Mouse (Mus musculus): ENCODE data around the gene Nostrin.

Gene Nostrin

GRCm38 (mm10) chr2:69135661-69136576, at the start of gene Nostrin:
Gene Nostrin (plus strand): TSS chr2:69135800.
- peak; percentile 81 for DNase-seq (ENCODE audit: low spot score)

DNA sequence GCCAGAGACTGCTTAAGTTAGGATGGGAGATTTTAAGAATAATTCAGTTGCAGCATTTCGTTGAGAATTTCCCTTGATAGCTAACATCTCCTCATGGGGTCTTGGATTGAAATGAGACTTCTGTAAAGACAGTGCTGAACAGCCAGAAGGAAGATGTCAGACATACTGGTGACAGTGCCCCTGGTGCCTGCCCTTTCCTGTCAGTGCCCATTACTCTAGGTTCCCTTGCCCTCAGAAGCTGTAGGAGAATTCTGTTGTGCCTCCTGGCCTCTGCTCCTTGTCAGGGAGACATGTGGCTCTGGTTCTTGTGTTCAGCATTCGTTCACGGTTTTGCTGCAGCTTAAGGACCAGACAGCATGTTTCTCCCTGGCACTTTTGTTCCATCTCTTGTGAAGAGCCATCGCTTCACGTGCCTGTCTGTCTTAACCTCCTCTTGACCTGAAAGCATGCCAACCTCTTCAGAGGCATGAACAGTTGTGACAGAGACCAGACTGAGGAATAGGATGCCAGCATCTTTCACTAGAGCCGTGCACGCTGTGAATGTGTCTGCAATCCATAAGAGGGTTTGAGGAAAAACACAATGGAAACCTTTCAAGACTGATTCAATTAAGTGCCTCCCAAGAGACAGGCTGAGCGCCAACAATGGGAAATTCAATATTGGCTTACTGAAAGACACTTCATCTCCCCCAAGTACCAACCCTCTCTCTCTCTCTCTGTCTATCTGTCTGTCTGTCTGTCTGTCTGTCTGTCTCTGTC, 48.9 kb upstream of the Nostrin start:
- no peak for DNase-seq (ENCODE audit: low spot score)

DNA sequence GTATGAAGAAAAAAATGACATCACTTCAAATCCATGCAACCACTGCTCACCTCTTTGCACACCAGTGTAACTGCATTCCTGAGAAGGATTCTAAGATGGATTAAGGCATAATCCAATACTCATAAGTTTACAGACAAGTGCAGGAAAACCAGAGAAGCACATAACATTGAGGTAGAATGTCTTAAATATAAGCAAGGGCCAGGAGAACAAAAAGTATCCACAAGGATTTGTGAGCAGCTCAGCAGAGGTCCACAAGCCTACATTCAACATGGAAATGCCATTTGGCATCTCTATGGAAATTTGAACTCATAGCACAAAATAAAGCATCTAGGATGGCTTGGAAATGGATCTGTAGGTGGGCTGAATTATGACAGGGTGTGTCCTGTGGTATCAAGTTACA, 39.8 kb upstream of the Nostrin start:
- DNase-seq (ENCODE audit: low spot score) = no peak

DNA sequence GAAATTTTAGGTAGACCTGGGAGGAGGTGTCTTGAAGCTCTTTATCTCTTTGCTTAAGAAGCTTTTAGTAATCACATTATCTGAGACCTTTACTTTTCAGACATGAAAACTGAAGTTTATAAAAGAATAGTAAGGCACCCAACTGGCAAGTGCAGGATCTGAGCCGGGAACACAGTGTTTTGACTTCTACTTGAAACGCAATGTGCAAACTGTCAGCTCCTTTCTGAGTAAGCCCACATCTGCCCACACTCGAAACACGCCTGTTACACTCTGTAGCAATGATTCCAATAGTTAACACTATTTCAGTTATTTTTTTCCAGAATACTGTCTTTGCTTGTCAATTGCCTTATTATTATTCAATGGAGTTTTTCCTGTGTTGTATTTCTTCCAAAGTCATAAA, 38.8 kb upstream of the Nostrin start:
- no peak for DNase-seq (ENCODE audit: low spot score)

DNA sequence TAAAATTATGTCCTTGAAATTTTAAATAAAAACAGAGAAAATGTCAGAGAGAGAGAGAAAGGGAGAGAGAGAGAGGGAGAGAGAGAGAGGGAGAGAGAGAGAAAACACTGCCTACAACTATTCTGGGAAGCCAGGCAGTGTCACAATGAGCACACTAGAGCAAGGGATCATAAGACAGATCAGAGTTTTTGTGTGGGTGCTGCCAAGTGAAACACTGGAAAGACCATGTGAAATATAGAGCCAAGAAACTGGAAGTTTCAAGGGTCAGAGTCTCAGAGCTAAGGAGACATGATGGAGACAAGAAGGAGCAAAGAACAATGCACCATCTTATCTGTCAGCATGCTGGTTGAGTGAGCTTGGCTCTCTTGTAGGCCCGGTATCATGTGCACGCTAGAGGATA, 38.1 kb upstream of the Nostrin start:
- DNase-seq (ENCODE audit: low spot score) = no peak

DNA sequence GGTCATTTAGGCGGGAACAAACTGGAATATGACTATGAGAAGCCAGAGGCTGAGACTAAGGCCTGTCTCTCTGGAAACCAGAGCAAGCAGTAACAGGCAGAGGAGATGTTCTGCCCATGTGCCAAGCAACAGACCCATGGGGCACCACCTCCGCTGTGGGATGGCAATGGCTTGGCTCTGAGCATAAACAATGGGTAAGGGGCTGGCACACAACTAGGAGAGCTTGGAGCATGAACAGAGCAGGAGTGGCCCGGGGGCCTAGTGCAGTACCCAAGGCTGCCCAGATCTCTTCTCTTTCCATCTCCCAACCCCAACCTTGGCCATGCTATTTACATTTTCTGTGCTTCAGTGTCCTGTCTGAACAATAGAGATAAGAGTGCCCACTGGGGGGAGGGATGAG, 36.9 kb upstream of the Nostrin start:
- no peak for DNase-seq (ENCODE audit: low spot score)

DNA sequence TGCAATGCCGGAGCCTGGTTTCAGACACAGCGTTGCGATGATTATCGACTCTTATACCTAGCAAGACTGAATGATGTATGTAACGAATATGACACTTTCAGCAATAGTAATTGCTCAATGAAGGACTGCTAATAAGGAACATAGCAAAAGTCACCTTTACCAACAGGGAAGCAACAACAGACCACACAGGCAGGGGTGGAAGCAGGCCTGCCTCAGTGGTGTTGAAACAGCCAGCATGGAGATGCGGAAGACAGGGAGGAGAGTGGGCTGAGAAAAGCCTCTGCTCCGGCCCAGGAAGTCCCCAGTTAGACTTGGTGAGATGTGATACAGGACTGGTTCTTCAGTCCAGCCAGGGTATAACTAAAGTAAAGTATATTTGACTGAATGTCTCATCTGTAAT, 36.5 kb upstream of the Nostrin start:
- DNase-seq (ENCODE audit: low spot score) = no peak

GRCm38 (mm10) chr2:69100706-69101105, 34.9 kb upstream of the Nostrin start:
- DNase-seq (ENCODE audit: low spot score) = peak; percentile 34

DNA sequence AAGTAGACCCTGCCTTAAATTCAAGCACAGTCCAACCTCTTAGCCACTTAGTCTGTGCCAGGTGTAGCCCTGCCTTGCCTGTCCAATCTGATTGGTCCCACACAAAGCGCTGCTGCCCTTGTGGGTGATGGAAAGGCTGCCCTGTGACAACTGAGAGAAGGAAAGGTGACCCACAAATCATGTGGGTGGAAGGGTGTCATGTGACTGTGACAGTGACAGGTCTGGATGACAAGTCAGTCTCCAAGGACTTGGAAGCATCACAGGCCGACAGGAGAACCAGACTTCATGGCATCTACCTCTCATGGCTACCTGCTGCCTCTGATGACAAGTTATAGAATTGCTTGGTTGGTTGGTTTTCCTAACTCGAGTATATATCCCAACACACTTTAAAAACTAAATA, 32.1 kb upstream of the Nostrin start:
- no peak for DNase-seq (ENCODE audit: low spot score)

- no peak for DNase-seq (ENCODE audit: low spot score)
Measured at GRCm38 (mm10) chr2:69104511-69105145, 31.0 kb upstream of the Nostrin start.

DNA sequence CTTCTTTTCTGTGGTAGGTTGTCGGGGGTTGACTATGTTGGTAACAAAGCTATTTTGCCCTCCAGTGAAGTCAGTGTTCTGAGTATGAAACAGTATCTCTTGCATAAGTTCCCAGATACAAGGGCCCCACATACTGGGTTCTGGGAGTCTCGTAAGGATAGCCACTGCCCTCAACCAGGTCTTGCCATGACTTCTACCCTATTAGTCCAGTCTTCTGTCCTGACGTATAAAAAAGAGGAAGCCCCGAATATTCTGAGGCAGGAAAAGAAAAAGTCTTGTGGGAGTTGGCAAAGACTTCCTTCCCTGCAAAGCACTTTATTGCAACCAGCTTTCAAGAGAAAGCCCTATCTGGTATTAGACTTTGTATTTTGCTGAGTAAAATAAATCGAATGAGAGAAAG, 26.4 kb upstream of the Nostrin start:
- DNase-seq (ENCODE audit: low spot score) = no peak

DNA sequence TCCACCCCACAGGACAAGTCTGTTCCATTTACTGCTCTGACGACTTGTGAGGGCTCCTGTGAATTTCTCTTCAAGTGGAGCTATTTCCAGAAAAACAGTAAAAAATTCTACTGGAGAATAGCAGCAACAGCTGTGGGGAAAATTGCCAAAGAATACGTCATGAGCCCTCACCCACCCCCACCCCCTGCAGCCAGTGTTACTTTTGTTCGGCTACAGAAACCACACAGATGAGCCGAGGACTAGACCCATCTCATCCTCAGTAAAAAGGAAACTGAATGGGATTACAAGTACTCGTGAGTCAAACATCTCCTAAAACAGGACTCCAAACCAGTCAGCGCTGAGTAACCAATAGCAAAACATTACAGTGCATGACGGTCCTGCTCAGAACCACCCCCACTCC, 25.9 kb upstream of the Nostrin start:
- DNase-seq (ENCODE audit: low spot score) = no peak

- DNase-seq (ENCODE audit: low spot score) = no peak
Measured at GRCm38 (mm10) chr2:69112609-69113008, 23.0 kb upstream of the Nostrin start.

GRCm38 (mm10) chr2:69113829-69114547, 21.6 kb upstream of the Nostrin start:
- DNase-seq (ENCODE audit: low spot score) = peak; percentile 62

DNA sequence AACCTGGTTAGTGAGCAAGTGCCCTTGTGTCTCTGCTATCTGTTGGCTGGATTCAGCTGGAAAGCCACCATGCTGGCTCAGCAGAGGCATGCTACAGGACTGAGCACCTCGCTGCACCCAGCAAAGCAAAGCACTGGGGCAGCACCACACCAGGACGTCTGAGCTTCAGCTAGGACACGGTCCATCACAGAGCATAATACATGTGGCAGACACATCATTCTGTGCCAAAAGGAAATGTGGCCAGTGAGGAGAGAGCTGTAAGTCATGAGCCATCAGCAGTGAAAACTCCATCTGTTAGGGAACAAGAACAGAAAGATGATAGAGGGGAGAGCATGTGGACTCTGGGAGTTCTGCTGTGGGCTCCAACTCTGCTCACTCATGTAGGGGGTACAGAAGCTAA, 19.7 kb upstream of the Nostrin start:
- DNase-seq (ENCODE audit: low spot score) = no peak

- DNase-seq (ENCODE audit: low spot score) = no peak
Measured at GRCm38 (mm10) chr2:69116767-69117166, 18.8 kb upstream of the Nostrin start.

DNA sequence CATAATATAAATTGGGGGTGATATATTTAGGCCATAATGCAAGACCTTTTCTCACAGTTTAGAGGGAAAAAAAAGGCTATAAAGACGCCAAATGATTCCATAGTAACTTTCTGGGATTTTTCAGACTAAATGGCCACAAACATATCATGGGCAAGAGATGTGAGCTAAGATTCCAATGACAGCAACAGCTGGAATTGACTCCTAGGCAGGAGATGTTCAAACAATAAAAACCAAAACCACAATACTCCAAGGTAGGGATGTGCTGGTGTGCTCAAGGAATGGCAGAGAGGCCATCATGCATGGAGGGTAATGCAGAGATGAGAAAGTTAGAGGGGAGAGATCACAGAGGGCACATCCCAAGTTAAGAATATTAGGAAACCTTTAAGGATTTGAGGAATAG, 16.6 kb upstream of the Nostrin start:
- DNase-seq (ENCODE audit: low spot score) = no peak

- DNase-seq (ENCODE audit: low spot score) = no peak
Measured at GRCm38 (mm10) chr2:69119718-69120117, 15.9 kb upstream of the Nostrin start.

GRCm38 (mm10) chr2:69121681-69122080, 13.9 kb upstream of the Nostrin start:
- no peak for DNase-seq (ENCODE audit: low spot score)

DNA sequence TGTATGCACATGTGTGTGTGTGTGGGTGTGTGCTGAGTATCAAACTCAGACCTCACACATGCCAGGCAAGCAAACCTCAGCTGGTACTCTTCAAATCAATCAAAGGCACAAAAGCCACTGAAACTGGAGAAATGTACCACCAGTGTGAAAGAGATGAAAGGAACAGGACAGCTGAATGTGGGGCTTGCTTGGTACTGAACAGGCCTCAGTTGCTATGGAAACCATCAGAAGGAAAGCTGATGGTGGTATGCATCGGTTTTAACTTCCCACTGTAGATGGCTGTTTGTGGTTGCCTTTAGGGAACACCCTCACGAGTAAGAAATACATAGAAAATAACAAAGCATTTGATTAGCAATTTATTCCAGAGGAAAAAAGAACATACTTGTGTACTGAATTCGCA, 10.2 kb upstream of the Nostrin start:
- DNase-seq (ENCODE audit: low spot score) = no peak

GRCm38 (mm10) chr2:69128321-69128720, 7.3 kb upstream of the Nostrin start:
- DNase-seq (ENCODE audit: low spot score) = peak; percentile 34

- DNase-seq (ENCODE audit: low spot score) = peak; percentile 50
Measured at GRCm38 (mm10) chr2:69128921-69129395, 6.6 kb upstream of the Nostrin start.

Measured in lung, postnatal 25 days (tissue).